Comparison of ENCODE assay signal across 1 mouse cellular context in genomic region chr14:31204844-31205243, GRCm38 (mm10).
TF ChIP-seq lines count a peak whose summit lies in the region.

No protein-coding gene starts in this region.

TF ChIP-seq in CH12.LX, 34 proteins besides CTCF, POLR2A, EP300 and RAD21 (continued from another document):
- no peak for TF ChIP-seq BHLHE40 (IDR thresholded peaks at IDR 0.05; ENCODE audit: low read depth, low read length)
- no peak for TF ChIP-seq TCF12 (IDR thresholded peaks at IDR 0.05; ENCODE audit: low read depth, low read length)
- no peak for TF ChIP-seq JUND (conservative IDR thresholded peaks at IDR 0.05; ENCODE audit: low read depth, low read length)
- no peak for TF ChIP-seq MAZ (IDR thresholded peaks at IDR 0.05; ENCODE audit: low read depth, low read length)
- TF ChIP-seq ELF1 (IDR thresholded peaks at IDR 0.05; ENCODE audit: low read depth, low read length), result no peak
- TF ChIP-seq ZNF384 (IDR thresholded peaks at IDR 0.05; ENCODE audit: low read depth, low read length), result no peak
- no peak for TF ChIP-seq SMC3 (IDR thresholded peaks at IDR 0.05; ENCODE audit: low read depth, low read length)
- TF ChIP-seq USF1 (IDR thresholded peaks at IDR 0.05; ENCODE audit: low read depth, low read length), result no peak
- TF ChIP-seq NELFE (IDR thresholded peaks at IDR 0.05; ENCODE audit: low read depth, low read length), result no peak
- no peak for TF ChIP-seq E2F4 (IDR thresholded peaks at IDR 0.05; ENCODE audit: insufficient replicate concordance, low read depth, low read length)
- no peak for TF ChIP-seq CHD2 (IDR thresholded peaks at IDR 0.05; ENCODE audit: low read length)
